Mouse (Mus musculus) liver, embryonic 14.5 days (tissue): ENCODE data around the gene Chrm4. TPM values are rescaled to one million over a fixed set of nuclear protein-coding genes. Genes with fewer than 3 reads are reported as not detected.

Experiments
- ATAC-seq: fragments of 200-750 bp; cut with Nextera tagmentation; 2 replicates; pipeline ENCODE4 v1.8.0; 2017; ENCODE audit warnings: moderate number of reproducible peaks, mild to moderate bottlenecking, moderate library complexity; ENCODE audit not compliant: insufficient read depth
- DNase-seq, 3 experiments: peaks; one replicate each; pipeline ENCODE4 v3.0.0-alpha.2; 2012 to 2013; ENCODE audit warnings: low read depth in 3 of 3, low spot score in 3 of 3
- H3K27ac ChIP-seq: fragments of 300-500 bp; sonication (generic); 2 replicates; pipeline ENCODE4 v1.5.1; 2014; ENCODE audit warnings: moderate library complexity, mild to moderate bottlenecking, control low read depth, inconsistent platforms
- H3K27me3 ChIP-seq: fragments of 300-500 bp; sonication (generic); 2 replicates; pipeline ENCODE4 v1.6.1; 2014; ENCODE audit warnings: mild to moderate bottlenecking, low read length, moderate library complexity; ENCODE audit not compliant: control insufficient read depth, insufficient read depth
- H3K36me3 ChIP-seq: fragments of 300-500 bp; sonication (generic); replicated peaks from 2 replicates; pipeline ENCODE4 v1.6.1; 2014; ENCODE audit warnings: low read depth; ENCODE audit not compliant: control insufficient read depth, insufficient read depth
- H3K4me1 ChIP-seq, 2 experiments: fragments of 200-500 bp in 1 of 2; fragments of 300-500 bp in 1 of 2; sonication (generic) in 1 of 2; replicated peaks; 2 replicates each; pipeline ENCODE4 v1.6.1; 2012 to 2014; ENCODE audit warnings: antibody characterized with exemption in 1 of 2, inconsistent platforms in 1 of 2, low read length in 1 of 2; ENCODE audit not compliant: control insufficient read depth in 2 of 2, insufficient read depth in 2 of 2
- H3K4me2 ChIP-seq: fragments of 300-500 bp; sonication (generic); 2 replicates; pipeline ENCODE4 v1.6.1; 2014; ENCODE audit warnings: low read depth, mild to moderate bottlenecking, control low read depth, moderate library complexity
- H3K4me3 ChIP-seq, 2 experiments: fragments of 200-500 bp in 1 of 2; fragments of 300-500 bp in 1 of 2; sonication (generic) in 1 of 2; 2 replicates each; pipeline ENCODE4 v1.5.1; 2012 to 2014; ENCODE audit warnings: low read depth in 2 of 2, low read length in 2 of 2, mild to moderate bottlenecking in 2 of 2, control low read depth in 1 of 2, inconsistent platforms in 1 of 2, moderate library complexity in 1 of 2; ENCODE audit not compliant: insufficient read depth in 1 of 2
- H3K9ac ChIP-seq: fragments of 300-500 bp; sonication (generic); replicated peaks from 2 replicates; pipeline ENCODE4 v1.6.1; 2014; ENCODE audit warnings: mild to moderate bottlenecking, control low read depth, moderate library complexity
- H3K9me3 ChIP-seq: fragments of 300-500 bp; sonication (generic); 2 replicates; pipeline ENCODE4 v1.6.1; 2016; ENCODE audit warnings: low read length, mixed read lengths; ENCODE audit not compliant: control insufficient read depth
- CTCF ChIP-seq: IDR thresholded peaks from 2 replicates; pipeline ENCODE4 v1.5.1; 2016; ENCODE audit warnings: antibody characterized with exemption, low read depth, control low read depth
- EP300 ChIP-seq: IDR thresholded peaks from 2 replicates; pipeline ENCODE4 v1.6.1; 2016; ENCODE audit warnings: antibody characterized with exemption, low read depth
- WGBS: fragments of 180-500 bp; shearing (Covaris S2); extraction: QIAGEN DNeasy Blood & Tissue Kit; methylation state at CpG from one replicate; pipeline ENCODE4 v1.1.7; 2014; ENCODE audit not compliant: insufficient replicate concordance; 5-methylcytosine and 5-hydroxymethylcytosine counted together
- polyA plus RNA-seq, 2 experiments: library from polyadenylated mRNA; depleted of rRNA in 1 of 2; stranded (reverse) in 1 of 2; unstranded in 1 of 2; fragments of >200 nt; fragmentation: Nextera tagmentation in 1 of 2; extraction: Ambion mirVana in 1 of 2; gene quantifications; 2 replicates each; pipeline versions ENCODE4 v1.2.1 to v1.2.3; 2012 to 2014

Gene Chrm4
- polyA plus RNA-seq, 2 experiments = 0.06 TPM; not detected in 1

DNA sequence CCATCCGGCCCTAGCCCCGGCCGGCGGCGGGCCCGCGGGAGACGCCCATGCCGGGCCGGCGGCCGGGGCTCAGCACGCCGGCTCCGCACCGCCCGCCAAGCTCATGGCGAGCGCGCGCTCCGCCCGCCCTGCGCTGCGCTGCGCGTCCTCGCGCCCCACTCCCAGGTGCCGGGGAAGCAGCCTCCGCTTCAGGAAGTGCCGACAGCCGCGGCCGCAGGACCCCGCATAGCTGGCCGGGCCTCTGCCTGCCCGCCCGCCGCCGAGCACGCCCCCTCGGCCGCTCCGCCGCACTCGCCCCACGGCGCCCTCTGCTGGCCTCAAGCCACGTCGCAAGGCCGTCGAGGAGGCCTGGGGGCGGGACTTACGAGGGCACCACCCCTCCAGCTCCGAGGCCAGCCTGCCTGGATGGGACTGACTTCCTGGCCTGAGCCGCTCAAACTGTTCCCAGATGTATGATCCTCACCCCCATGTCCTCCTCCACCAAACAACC lies 36.4 kb downstream of the Chrm4 start:
- Histone ChIP-seq H3K4me3 (peak overlapping the region; percentile 68 to 73), H3K36me3 (peaks cover 3% of the 10 kb centered on the region; the same call in 1 of the 2 replicates), H3K9ac (peak overlapping the region; percentile 76), H3K4me1 (peaks cover 30 to 46% of the 10 kb centered on the region in 2 experiments), H3K9me3 (no peaks in the 10 kb centered on the region), H3K4me2 (peak overlapping the region; percentile 86), H3K27me3 (peaks cover 8% of the 10 kb centered on the region), H3K27ac (peak overlapping the region; percentile 24; the same call in 1 of the 2 replicates)
- DNase-seq = peak; percentile 73 to 82 (median 76)
- no peak for TF ChIP-seq EP300
- peak; percentile 89 for TF ChIP-seq CTCF
- peak; percentile 91 for ATAC-seq
- 1% methylated on average over 57 of the region's 57 CpGs for WGBS

DNA sequence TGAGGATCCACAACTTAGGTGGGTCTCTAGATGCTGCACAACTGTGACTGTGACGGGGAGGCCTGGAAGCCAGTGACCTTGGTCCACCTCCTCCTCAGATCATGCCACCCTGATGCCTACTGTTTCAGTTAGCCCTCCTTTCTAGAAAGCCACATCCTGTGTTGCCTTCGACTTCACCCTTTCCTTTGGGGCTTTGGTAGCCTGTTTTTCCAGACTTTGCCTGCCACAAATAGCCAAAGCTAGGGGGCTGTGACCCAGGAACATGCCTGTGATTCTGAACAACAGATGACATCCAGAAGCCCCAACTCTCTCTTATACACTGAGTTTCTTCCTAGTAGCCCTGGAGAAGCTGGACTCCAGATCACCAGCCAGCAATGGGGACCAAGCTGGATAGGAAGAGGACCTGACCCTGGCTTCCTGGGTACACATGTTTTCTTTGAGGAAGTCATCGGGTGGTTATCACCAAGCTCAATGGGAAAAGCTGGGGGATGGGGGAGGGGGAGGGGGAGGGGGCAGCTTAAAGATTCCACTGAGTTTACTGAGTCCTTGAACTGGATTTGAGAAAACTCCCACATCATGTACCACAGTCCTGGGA lies 37.7 kb downstream of the Chrm4 start:
- H3K4me3 ChIP-seq = peak overlapping the region; percentile 34 to 44
- ATAC-seq (no peak), DNase-seq (no peak)
- no peak for TF ChIP-seq CTCF
- TF ChIP-seq EP300 = no peak
- peaks cover 3% of the 10 kb centered on the region; the same call in 1 of the 2 replicates for H3K36me3 ChIP-seq
- peaks cover 18 to 35% of the 10 kb centered on the region in 2 experiments for H3K4me1 ChIP-seq
- H3K27me3 ChIP-seq = peaks cover 8% of the 10 kb centered on the region
- 23% methylated on average over 3 of the region's 3 CpGs for WGBS
- H3K9me3 ChIP-seq = no peaks in the 10 kb centered on the region
- H3K4me2 ChIP-seq = peak overlapping the region; percentile 39
- no peak overlapping the region for H3K27ac ChIP-seq
- no peak overlapping the region for H3K9ac ChIP-seq

DNA sequence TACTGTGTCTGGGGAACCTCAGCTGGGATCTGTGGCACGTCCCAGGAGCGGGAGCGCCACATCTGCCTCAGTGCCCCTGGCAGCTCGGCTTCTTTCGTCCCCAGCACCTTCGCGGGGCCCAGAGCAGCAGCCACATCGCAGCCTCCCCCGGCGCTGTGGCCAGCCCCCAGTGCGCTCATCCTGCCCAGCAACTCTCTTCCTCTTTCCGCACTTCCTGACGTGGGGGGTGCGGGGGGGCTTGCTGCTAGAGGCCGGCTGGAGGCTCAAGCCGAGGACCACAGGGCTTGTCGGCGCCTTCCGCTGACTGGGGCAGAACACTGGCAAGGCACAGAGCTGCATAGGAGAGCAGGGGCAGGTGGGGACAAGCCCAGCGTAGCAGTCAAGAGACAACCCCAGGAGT lies 38.4 kb downstream of the Chrm4 start:
- Histone ChIP-seq H3K9ac (no peak overlapping the region; the same call in 1 of the 2 replicates), H3K36me3 (peaks cover 2% of the 10 kb centered on the region; the same call in 1 of the 2 replicates), H3K4me3 (peak overlapping the region; percentile 34 to 44), H3K27ac (no peak overlapping the region), H3K9me3 (no peaks in the 10 kb centered on the region), H3K27me3 (peaks cover 8% of the 10 kb centered on the region), H3K4me1 (peaks cover 16 to 30% of the 10 kb centered on the region in 2 experiments), H3K4me2 (peak overlapping the region; percentile 39)
- DNase-seq (no peak), ATAC-seq (no peak)
- WGBS = 5% methylated on average over 20 of the region's 20 CpGs
- TF ChIP-seq CTCF (no peak), EP300 (no peak)

DNA sequence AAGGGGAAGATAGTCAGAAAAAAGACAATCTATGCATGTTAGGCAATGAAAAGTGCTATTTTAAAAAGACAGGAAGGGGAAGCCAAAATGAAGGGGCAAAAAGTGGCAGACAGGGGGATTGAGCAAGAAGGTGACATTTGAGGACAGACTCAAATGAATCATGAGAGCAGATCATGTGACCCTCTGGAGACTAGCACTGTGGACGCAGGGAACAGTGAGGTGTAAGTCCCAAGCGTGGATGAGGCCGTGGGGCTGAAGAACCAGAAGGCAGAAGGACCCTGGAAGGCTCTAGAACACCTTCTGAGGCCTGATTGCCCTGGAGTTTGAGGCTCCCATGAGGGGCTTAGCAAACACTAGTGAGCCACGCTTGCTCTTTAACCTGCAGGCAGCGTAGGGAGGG lies 39.3 kb downstream of the Chrm4 start:
- ATAC-seq (no peak), DNase-seq (no peak)
- H3K9ac ChIP-seq = no peak overlapping the region
- no peak overlapping the region for H3K4me3 ChIP-seq
- H3K36me3 ChIP-seq = no peaks in the 10 kb centered on the region
- H3K4me2 ChIP-seq = no peak overlapping the region
- H3K9me3 ChIP-seq = no peaks in the 10 kb centered on the region
- H3K27ac ChIP-seq = no peak overlapping the region
- no peak for TF ChIP-seq CTCF
- no peak for TF ChIP-seq EP300
- 50% methylated on average over 5 of the region's 5 CpGs for WGBS
- peaks cover 12 to 28% of the 10 kb centered on the region in 2 experiments for H3K4me1 ChIP-seq
- peaks cover 18% of the 10 kb centered on the region for H3K27me3 ChIP-seq

DNA sequence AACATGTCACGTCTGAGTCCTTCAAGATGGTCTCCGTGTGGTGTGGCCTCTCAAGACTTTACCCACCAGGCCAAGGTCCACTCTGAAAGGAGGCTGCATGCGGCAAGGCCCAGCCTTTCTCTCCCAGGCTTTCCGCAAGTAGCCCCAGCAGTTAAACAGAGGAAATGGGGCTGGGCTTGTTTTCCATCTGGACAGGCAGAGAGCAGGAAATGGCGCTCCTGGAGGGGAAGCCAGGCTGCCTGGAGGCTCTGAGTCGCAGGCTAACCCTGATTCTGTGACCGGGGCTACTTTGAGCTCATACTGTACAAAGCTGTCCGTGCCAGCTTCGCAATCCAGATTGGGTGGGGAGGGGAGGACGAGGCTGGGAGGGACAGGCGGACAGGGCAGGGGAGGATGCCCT lies 40.9 kb downstream of the Chrm4 start:
- no peak for DNase-seq
- WGBS = 42% methylated on average over 11 of the region's 11 CpGs

More for the DNA sequence above, 40.9 kb downstream of the Chrm4 start:
- Histone ChIP-seq H3K9me3 (no peaks in the 10 kb centered on the region), H3K4me3 (no peak overlapping the region), H3K9ac (no peak overlapping the region), H3K4me2 (no peak overlapping the region), H3K4me1 (peaks cover 0 to 18% of the 10 kb centered on the region in 2 experiments; a peak in 2 of 4 replicates), H3K27ac (no peak overlapping the region), H3K27me3 (peaks cover 34% of the 10 kb centered on the region), H3K36me3 (no peaks in the 10 kb centered on the region)
- TF ChIP-seq CTCF (no peak), EP300 (no peak)
- no peak for ATAC-seq
